Mouse (Mus musculus) neural tube, embryonic 15.5 days (tissue): ENCODE data around the gene Srr. TPM values are rescaled to one million over a fixed set of nuclear protein-coding genes. Genes with fewer than 3 reads are reported as not detected.

Experiments
- microRNA-seq: library from miRNA; unstranded; fragments of <30 nt; microRNA quantifications from one replicate; pipeline ENCODE4, GENCODE M21; 2017
- polyA plus RNA-seq: library from polyadenylated mRNA; unstranded; fragments of >200 nt; fragmentation: Nextera tagmentation; extraction: Ambion mirVana; gene quantifications from 2 replicates; pipeline ENCODE4 v1.2.1, GENCODE M21; 2015

The Srr gene
- polyA plus RNA-seq, 1 experiment from 2014 or later, result 38.1 TPM

Small RNA genes within 50 kb of the gene (microRNA-seq; reads per million reads assigned to microRNA genes)
- gene Mir6926, result 0.69 reads per million

Other genes with a start within 250 kb of the Srr start
- 54.9 and 55.3 TPM in 2 replicates for gene Pafah1b1, start 201.3 kb downstream of the Srr start, polyA plus RNA-seq
- 45.5 and 53.7 TPM in 2 replicates for gene Mettl16, start 155.1 kb downstream of the Srr start, polyA plus RNA-seq
- 7.0 and 7.3 TPM in 2 replicates for gene Mnt, start 95.0 kb downstream of the Srr start, polyA plus RNA-seq
- 24.1 and 27.3 TPM in 2 replicates for gene Sgsm2, start 28.9 kb downstream of the Srr start, polyA plus RNA-seq
- 28.1 and 32.8 TPM in 2 replicates for gene Tsr1, start 27.9 kb downstream of the Srr start, polyA plus RNA-seq
- 13.3 and 14.3 TPM in 2 replicates for gene Smg6, start 125 bp downstream of the Srr start, polyA plus RNA-seq
- gene Hic1, start 243.6 kb upstream of the Srr start, polyA plus RNA-seq, result 5.3 and 10.7 TPM in 2 replicates